Mouse (Mus musculus) megakaryocyte, embryonic 14.5 days (primary cell): ENCODE results near the gene Lrmda.

ENCODE experiments used
- FLI1 ChIP-seq: IDR thresholded peaks from 2 replicates; pipeline ENCODE4 v1.6.1; 2012; ENCODE audit warnings: low read length, inconsistent platforms, mixed read lengths
- GATA1 ChIP-seq: IDR thresholded peaks from 3 replicates; pipeline ENCODE4 v1.6.1; 2012; ENCODE audit warnings: mixed read lengths, low read length, inconsistent platforms, borderline replicate concordance

DNA sequence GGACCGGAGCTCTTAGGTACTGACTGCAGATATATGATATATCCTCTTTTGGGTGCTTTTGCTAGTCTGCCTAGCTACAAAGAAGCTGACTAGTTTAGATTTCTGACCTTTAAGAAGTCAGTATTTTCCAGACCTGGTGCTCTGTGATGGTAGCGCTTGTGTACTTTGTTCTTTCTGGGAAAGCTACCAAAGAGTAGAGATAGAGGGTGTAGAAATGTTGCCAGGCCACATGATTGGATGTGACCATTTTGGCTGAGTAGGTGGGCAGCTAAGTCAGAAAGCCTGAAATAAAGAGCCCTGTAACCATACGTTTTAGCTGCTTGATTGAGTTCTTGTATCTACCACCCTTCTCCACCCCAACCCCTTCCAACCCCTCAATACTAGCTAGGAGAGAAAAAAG is 398.2 kb downstream of the Lrmda start:
- TF ChIP-seq GATA1 = no peak
- TF ChIP-seq FLI1 = no peak
